Mouse (Mus musculus) embryonic facial prominence, embryonic 12.5 days (tissue): Measurements from ENCODE around the gene Zfp609. TPM values are rescaled to one million over a fixed set of nuclear protein-coding genes. Genes with fewer than 3 reads are reported as not detected.

Source experiments
- ATAC-seq: fragments of 200-750 bp; cut with Nextera tagmentation; 2 replicates; pipeline ENCODE4 v1.8.0; 2017; ENCODE audit not compliant: insufficient number of reproducible peaks, insufficient read depth, low FRiP score, low TSS enrichment
- H3K27ac ChIP-seq: fragments of 300-500 bp; sonication (generic); 2 replicates; pipeline ENCODE4 v1.5.1; 2016; ENCODE audit warnings: mild to moderate bottlenecking
- H3K27me3 ChIP-seq: fragments of 300-500 bp; sonication (generic); 2 replicates; pipeline ENCODE4 v1.6.1; 2016; ENCODE audit warnings: mild to moderate bottlenecking, moderate library complexity
- H3K36me3 ChIP-seq: fragments of 300-500 bp; sonication (generic); 2 replicates; pipeline ENCODE4 v1.6.1; 2016; ENCODE audit warnings: mild to moderate bottlenecking
- H3K4me1 ChIP-seq: fragments of 300-500 bp; sonication (generic); 2 replicates; pipeline ENCODE4 v1.6.1; 2016
- H3K4me2 ChIP-seq: fragments of 300-500 bp; sonication (generic); replicated peaks from 2 replicates; pipeline ENCODE4 v1.6.1; 2016; ENCODE audit warnings: mild to moderate bottlenecking, moderate library complexity
- H3K4me3 ChIP-seq: fragments of 300-500 bp; sonication (generic); 2 replicates; pipeline ENCODE4 v1.5.1; 2016; ENCODE audit warnings: mild to moderate bottlenecking
- H3K9ac ChIP-seq: fragments of 300-500 bp; sonication (generic); 2 replicates; pipeline ENCODE4 v1.6.1; 2016; ENCODE audit warnings: mild to moderate bottlenecking, moderate library complexity
- H3K9me3 ChIP-seq: fragments of 300-500 bp; sonication (generic); 2 replicates; pipeline ENCODE4 v1.6.1; 2016; ENCODE audit warnings: mild to moderate bottlenecking, moderate library complexity
- WGBS: fragments of 180-500 bp; shearing (Covaris S2); methylation state at CpG from one replicate; pipeline ENCODE4 v1.1.7; 2016; 5-methylcytosine and 5-hydroxymethylcytosine counted together
- polyA plus RNA-seq: library from polyadenylated mRNA; unstranded; fragments of >200 nt; fragmentation: Nextera tagmentation; extraction: Ambion mirVana; gene quantifications from 2 replicates; pipeline ENCODE4 v1.2.1, GENCODE M21; 2016

Gene Zfp609
- polyA plus RNA-seq, 1 experiment from 2014 or later, result 9.3 TPM

DNA sequence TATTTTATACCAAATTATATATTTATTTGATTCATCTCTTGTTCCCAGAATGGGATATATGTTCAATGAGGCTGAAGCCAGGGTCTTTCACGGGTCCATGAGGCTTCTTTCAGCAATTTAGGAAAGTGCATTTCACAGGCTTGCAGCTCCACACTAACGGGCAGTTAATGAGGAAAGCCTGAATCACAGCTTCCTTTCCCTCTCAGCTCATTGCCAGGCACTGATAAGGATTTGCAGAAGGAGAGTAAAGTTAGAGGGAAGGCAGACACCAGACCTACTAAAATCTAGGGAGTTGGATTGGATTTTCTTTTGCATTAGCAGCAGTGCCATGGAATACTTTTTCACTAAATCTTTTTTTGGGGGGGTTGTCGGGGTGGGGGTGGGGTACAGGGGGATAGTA lies 69.5 kb downstream of the Zfp609 start:
- Histone ChIP-seq H3K4me3 (no peak overlapping the region), H3K4me2 (no peak overlapping the region), H3K36me3 (no peaks in the 10 kb centered on the region), H3K27me3 (no peaks in the 10 kb centered on the region), H3K9ac (no peak overlapping the region), H3K4me1 (no peaks in the 10 kb centered on the region), H3K27ac (no peak overlapping the region), H3K9me3 (no peaks in the 10 kb centered on the region)
- 71% methylated on average over 3 of the region's 3 CpGs for WGBS
- no peak for ATAC-seq

DNA sequence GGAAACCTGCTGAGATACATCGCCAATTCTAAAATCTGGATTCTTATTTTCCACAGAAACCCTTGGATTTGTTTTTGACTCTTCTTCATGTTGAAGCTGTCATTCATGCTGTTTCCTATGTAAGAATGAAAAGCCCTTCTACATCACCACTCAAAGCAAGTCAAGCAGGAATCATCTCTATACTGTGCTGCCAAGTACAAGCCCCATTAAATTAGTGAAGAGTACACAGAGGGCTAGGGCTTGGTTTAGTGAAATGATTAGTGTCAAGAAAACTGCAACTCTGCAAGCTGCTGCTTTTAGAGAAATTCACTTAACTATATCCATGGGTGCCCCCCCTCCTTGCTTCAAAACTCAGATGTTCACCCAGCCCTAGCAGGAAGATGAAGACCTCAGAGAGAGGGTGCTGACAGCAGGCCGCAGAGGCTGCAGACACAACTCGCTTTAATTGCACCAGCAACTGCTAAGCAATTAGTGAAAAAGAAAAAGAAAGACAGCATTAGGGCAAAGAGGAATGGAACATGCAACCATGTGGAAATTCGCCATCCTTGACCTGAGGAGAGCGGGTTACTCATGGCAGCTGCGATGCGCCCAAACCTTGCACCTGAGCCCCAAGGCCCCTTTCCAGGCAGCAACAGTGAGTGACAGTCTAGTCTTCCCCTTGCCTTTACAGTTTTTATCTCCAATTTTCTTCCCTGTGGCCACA lies 71.5 kb downstream of the Zfp609 start:
- WGBS, result 86% methylated on average over 7 of the region's 7 CpGs
- Histone ChIP-seq H3K9me3 (no peaks in the 10 kb centered on the region), H3K27ac (no peak overlapping the region), H3K27me3 (no peaks in the 10 kb centered on the region), H3K4me3 (no peak overlapping the region), H3K36me3 (no peaks in the 10 kb centered on the region), H3K9ac (no peak overlapping the region), H3K4me1 (no peaks in the 10 kb centered on the region), H3K4me2 (no peak overlapping the region)
- ATAC-seq, result no peak

DNA sequence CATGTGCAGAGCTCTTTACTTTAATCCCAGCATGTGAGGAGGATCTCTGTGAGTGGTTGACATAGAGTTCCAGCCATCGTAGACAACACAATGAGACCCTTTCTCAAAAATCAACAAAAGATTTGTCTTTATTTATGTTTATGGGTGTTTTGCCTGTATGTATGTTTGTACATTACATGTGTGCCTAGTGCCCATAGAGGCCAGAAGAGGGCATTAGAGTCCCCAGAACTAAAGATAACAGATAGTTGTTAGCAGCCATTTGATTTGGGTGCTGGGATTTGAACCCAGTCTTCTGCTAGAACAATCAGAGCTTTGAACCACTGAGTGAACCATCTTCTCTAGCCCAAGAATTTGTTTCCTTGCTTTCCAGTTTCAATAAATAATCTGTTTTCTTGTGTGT lies 72.2 kb downstream of the Zfp609 start:
- 93% methylated on average over 1 of the region's 1 CpGs for WGBS
- no peak for ATAC-seq
- Histone ChIP-seq H3K9ac (no peak overlapping the region), H3K36me3 (no peaks in the 10 kb centered on the region), H3K4me1 (no peaks in the 10 kb centered on the region), H3K4me3 (no peak overlapping the region), H3K9me3 (no peaks in the 10 kb centered on the region), H3K27me3 (no peaks in the 10 kb centered on the region), H3K4me2 (no peak overlapping the region), H3K27ac (no peak overlapping the region)

GRCm38 (mm10) chr9:65752632-65753031 lies 74.7 kb downstream of the Zfp609 start:
- Histone ChIP-seq H3K9ac (no peak overlapping the region), H3K4me3 (no peak overlapping the region), H3K4me1 (peaks cover 2% of the 10 kb centered on the region; the same call in 1 of the 2 replicates), H3K36me3 (no peaks in the 10 kb centered on the region), H3K9me3 (no peaks in the 10 kb centered on the region), H3K27me3 (no peaks in the 10 kb centered on the region), H3K27ac (no peak overlapping the region), H3K4me2 (no peak overlapping the region)
- ATAC-seq, result no peak
- WGBS, result 95% methylated on average over 3 of the region's 3 CpGs

- H3K27ac ChIP-seq, result no peak overlapping the region
- H3K9me3 ChIP-seq, result no peaks in the 10 kb centered on the region
- H3K4me2 ChIP-seq, result no peak overlapping the region
- no peak for ATAC-seq
- H3K27me3 ChIP-seq, result no peaks in the 10 kb centered on the region
- H3K4me1 ChIP-seq, result peaks cover 2% of the 10 kb centered on the region; the same call in 1 of the 2 replicates
- 94% methylated on average over 7 of the region's 7 CpGs for WGBS
- H3K4me3 ChIP-seq, result no peak overlapping the region
- H3K9ac ChIP-seq, result no peak overlapping the region
- H3K36me3 ChIP-seq, result no peaks in the 10 kb centered on the region
These were observed 75.5 kb downstream of the Zfp609 start for GRCm38 (mm10) chr9:65751906-65752305.

DNA sequence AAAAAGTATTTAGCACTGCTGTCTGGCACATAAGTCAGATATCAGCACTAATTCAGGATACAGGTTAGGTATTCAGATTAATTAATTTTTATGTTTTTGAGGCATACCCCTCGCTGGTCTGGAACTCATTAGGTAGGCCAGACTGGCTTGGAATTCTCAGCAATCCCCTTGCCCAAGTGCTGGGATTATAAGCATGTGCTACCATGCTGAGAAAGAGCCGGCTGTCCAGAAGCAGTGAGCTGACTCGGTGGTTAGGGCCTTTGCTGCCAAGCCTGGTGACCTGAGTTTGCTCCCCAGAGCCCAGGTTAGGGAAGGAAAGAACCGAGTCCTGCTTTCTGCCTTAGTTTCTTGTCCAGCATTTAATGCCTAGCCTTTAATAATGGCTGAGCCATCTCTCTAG lies 79.3 kb downstream of the Zfp609 start:
- H3K27ac ChIP-seq, result 0 out of 2 replicates have a peak overlapping the region, but pooled peaks have one; percentile 0
- no peaks in the 10 kb centered on the region for H3K27me3 ChIP-seq
- WGBS, result 39% methylated on average over 4 of the region's 4 CpGs
- no peak for ATAC-seq
- H3K4me2 ChIP-seq, result no peak overlapping the region
- H3K36me3 ChIP-seq, result no peaks in the 10 kb centered on the region
- H3K9ac ChIP-seq, result no peak overlapping the region
- H3K4me1 ChIP-seq, result peaks cover 30% of the 10 kb centered on the region
- H3K4me3 ChIP-seq, result no peak overlapping the region
- H3K9me3 ChIP-seq, result no peaks in the 10 kb centered on the region

GRCm38 (mm10) chr9:65746479-65746878 lies 80.9 kb downstream of the Zfp609 start:
- no peaks in the 10 kb centered on the region for H3K27me3 ChIP-seq
- WGBS, result 88% methylated on average over 2 of the region's 2 CpGs
- no peak for ATAC-seq

DNA sequence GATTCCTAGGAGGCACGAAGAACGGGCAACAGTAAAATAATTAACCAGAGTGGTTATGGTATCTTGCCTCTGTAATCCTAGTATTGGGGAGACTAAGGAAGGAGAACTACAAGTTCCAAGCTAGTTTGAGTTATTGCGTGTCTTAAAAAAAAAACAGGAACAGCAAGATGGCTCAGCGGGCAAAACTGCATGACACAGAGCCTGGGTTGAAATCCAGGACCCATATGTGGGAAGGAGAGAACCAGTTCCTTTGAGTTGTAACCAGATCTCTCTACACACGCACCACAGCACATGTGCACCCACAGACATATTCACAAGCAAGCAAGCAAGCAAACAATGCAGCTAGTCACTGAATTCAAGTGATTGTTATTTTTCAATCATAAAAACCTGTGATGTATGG lies 81.9 kb downstream of the Zfp609 start:
- Histone ChIP-seq H3K4me3 (no peak overlapping the region), H3K27ac (0 out of 2 replicates have a peak overlapping the region, but pooled peaks have one; percentile 11), H3K36me3 (no peaks in the 10 kb centered on the region), H3K9ac (no peak overlapping the region), H3K9me3 (no peaks in the 10 kb centered on the region), H3K27me3 (no peaks in the 10 kb centered on the region), H3K4me1 (peaks cover 30% of the 10 kb centered on the region), H3K4me2 (no peak overlapping the region)
- WGBS, result 57% methylated on average over 5 of the region's 5 CpGs
- ATAC-seq, result no peak

More at GRCm38 (mm10) chr9:65746479-65746878, 80.9 kb downstream of the Zfp609 start:
- Histone ChIP-seq H3K36me3 (no peaks in the 10 kb centered on the region), H3K9ac (no peak overlapping the region), H3K9me3 (no peaks in the 10 kb centered on the region), H3K4me3 (no peak overlapping the region), H3K4me1 (peaks cover 30% of the 10 kb centered on the region), H3K27ac (no peak overlapping the region), H3K4me2 (no peak overlapping the region)

DNA sequence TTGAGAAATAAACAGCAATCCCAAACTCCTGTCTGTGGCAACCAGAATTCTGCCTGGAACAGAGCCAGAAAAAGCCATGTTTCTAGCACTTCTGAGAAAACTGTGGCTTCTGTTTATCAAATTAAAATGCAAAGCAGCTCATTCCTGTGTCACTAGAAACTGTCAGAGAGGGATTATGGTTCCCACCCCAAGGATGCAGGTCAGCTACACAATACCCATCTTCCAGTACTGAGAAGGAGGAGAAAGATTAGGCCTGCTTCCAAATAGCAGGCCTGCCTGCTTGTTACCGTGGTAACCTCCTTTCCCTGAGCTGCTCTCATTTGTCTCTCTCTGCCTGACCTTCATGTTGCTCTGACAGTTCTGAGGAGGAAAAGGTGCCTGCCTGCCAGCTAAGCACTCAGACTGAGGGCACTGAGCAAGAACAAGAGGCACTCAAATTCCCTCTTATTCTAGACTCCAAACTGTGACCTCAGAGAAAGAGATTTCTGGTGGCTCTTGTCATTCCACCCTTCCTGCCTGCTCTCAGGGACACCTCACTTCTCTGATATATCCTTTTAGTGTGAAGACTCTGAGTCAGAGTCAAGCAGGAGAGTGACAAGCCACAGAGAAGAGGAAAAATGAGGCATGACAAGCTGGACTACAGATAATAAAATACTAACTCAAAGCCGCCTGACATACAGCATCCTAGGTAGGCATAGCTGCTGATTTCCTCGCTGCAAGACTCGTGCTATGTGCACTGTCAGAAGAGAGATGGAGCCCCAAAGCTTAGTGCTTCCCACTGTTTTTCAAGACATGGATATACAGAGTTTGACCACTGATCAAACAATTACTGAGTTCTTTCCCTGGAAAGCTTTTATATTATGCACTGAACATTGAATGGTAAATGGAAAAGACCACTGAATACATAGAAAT lies 82.9 kb downstream of the Zfp609 start:
- no peak overlapping the region for H3K9ac ChIP-seq
- no peak overlapping the region for H3K4me3 ChIP-seq
- H3K4me2 ChIP-seq, result no peak overlapping the region
- H3K27me3 ChIP-seq, result no peaks in the 10 kb centered on the region
- peak overlapping the region; percentile 60; the same call in 1 of the 2 replicates for H3K27ac ChIP-seq
- H3K9me3 ChIP-seq, result no peaks in the 10 kb centered on the region
- H3K4me1 ChIP-seq, result peaks cover 30% of the 10 kb centered on the region
- whole genome bisulfite sequencing, result 61% methylated on average over 4 of the region's 4 CpGs
- no peaks in the 10 kb centered on the region for H3K36me3 ChIP-seq
- peak; percentile 60; the same call in 1 of the 2 replicates for ATAC-seq

GRCm38 (mm10) chr9:65743809-65744170 lies 83.6 kb downstream of the Zfp609 start:
- Histone ChIP-seq H3K36me3 (no peaks in the 10 kb centered on the region), H3K27ac (no peak overlapping the region), H3K27me3 (no peaks in the 10 kb centered on the region), H3K9ac (no peak overlapping the region), H3K4me2 (no peak overlapping the region), H3K9me3 (no peaks in the 10 kb centered on the region), H3K4me1 (peaks cover 30% of the 10 kb centered on the region), H3K4me3 (no peak overlapping the region)
- no peak for ATAC-seq

GRCm38 (mm10) chr9:65743322-65743721 lies 84.0 kb downstream of the Zfp609 start:
- H3K9ac ChIP-seq, result no peak overlapping the region
- no peaks in the 10 kb centered on the region for H3K27me3 ChIP-seq
- H3K4me3 ChIP-seq, result no peak overlapping the region
- ATAC-seq, result no peak
- H3K27ac ChIP-seq, result no peak overlapping the region
- no peak overlapping the region for H3K4me2 ChIP-seq
- no peaks in the 10 kb centered on the region for H3K9me3 ChIP-seq
- H3K4me1 ChIP-seq, result peaks cover 30% of the 10 kb centered on the region
- no peaks in the 10 kb centered on the region for H3K36me3 ChIP-seq

DNA sequence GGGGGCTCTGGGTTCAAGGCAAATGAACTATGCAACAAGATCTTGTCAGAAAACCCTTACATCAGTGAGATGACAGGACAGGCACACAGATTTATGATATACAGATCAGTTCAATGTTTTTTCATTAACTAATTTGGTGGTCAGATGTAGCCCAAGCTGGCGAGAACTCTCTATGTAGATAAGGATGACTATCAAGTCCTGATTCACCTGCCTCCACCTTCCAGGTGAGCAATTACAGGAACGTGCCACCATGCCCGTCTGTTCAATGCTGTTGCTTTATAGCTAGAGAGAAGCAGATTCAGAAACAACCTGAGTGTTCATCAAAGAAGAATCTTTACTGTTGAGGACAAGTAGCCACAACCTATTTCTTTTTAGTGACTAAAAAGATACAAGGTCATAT lies 84.6 kb downstream of the Zfp609 start:
- Histone ChIP-seq H3K27me3 (no peaks in the 10 kb centered on the region), H3K36me3 (no peaks in the 10 kb centered on the region), H3K4me1 (peaks cover 28% of the 10 kb centered on the region), H3K27ac (no peak overlapping the region), H3K9me3 (no peaks in the 10 kb centered on the region), H3K4me3 (no peak overlapping the region), H3K9ac (no peak overlapping the region), H3K4me2 (no peak overlapping the region)
- 90% methylated on average over 3 of the region's 3 CpGs for WGBS
- ATAC-seq, result no peak
